Mouse (Mus musculus) midbrain, embryonic 10.5 days (tissue): ENCODE data around the gene Dnmt3a. TPM values are rescaled to one million over a fixed set of nuclear protein-coding genes. Genes with fewer than 3 reads are reported as not detected.
"Not testable (repeated sequence)": the region's sequence is repeated elsewhere in the genome, so short reads cannot be mapped to it uniquely, and the experiment has no call there.

ENCODE experiments used
- DNase-seq: peaks from one replicate; pipeline ENCODE4 v3.0.0-alpha.2; 2017; ENCODE audit warnings: low spot score
- H3K27ac ChIP-seq: fragments of 300-500 bp; sonication (generic); replicated peaks from 2 replicates; pipeline ENCODE4 v1.5.1; 2016; ENCODE audit warnings: mild to moderate bottlenecking
- H3K27me3 ChIP-seq: fragments of 300-500 bp; sonication (generic); 2 replicates; pipeline ENCODE4 v1.6.1; 2016; ENCODE audit warnings: low read depth, mild to moderate bottlenecking; ENCODE audit not compliant: poor library complexity, severe bottlenecking
- H3K36me3 ChIP-seq: fragments of 300-500 bp; sonication (generic); 2 replicates; pipeline ENCODE4 v1.6.1; 2016; ENCODE audit warnings: mild to moderate bottlenecking, moderate library complexity
- H3K4me1 ChIP-seq: fragments of 300-500 bp; sonication (generic); 2 replicates; pipeline ENCODE4 v1.6.1; 2016
- H3K4me3 ChIP-seq: fragments of 300-500 bp; sonication (generic); 2 replicates; pipeline ENCODE4 v1.5.1; 2016; ENCODE audit warnings: mild to moderate bottlenecking, moderate library complexity
- H3K9me3 ChIP-seq: fragments of 300-500 bp; sonication (generic); replicated peaks from 2 replicates; pipeline ENCODE4 v1.6.1; 2016; ENCODE audit warnings: mild to moderate bottlenecking
- WGBS: fragments of 180-500 bp; shearing (Covaris S2); methylation state at CpG from one replicate; pipeline ENCODE4 v1.1.7; 2016; 5-methylcytosine and 5-hydroxymethylcytosine counted together
- polyA plus RNA-seq: library from polyadenylated mRNA; unstranded; fragments of >200 nt; fragmentation: Nextera tagmentation; extraction: Ambion mirVana; gene quantifications from 2 replicates; pipeline ENCODE4 v1.2.1, GENCODE M21; 2016

Gene Dnmt3a
- polyA plus RNA-seq, 1 experiment from 2014 or later, result 92.2 TPM

GRCm38 (mm10) chr12:3930090-3930865, 124.5 kb downstream of the Dnmt3a start:
- not testable (repeated sequence) for DNase-seq

GRCm38 (mm10) chr12:3942026-3942425, 136.2 kb downstream of the Dnmt3a start:
- no peaks in the 10 kb centered on the region for H3K36me3 ChIP-seq
- 10% methylated on average over 11 of the region's 11 CpGs for WGBS
- peaks cover 24% of the 10 kb centered on the region for H3K4me1 ChIP-seq
- peak overlapping the region; percentile 71 for H3K27ac ChIP-seq
- H3K27me3 ChIP-seq, result peaks cover 35% of the 10 kb centered on the region
- no peaks in the 10 kb centered on the region for H3K9me3 ChIP-seq
- no peak overlapping the region for H3K4me3 ChIP-seq
- peak; percentile 41 for DNase-seq

More at GRCm38 (mm10) chr12:3930090-3930865, 124.5 kb downstream of the Dnmt3a start:
- H3K4me3 ChIP-seq, H3K9me3 ChIP-seq, H3K27me3 ChIP-seq, H3K4me1 ChIP-seq, H3K36me3 ChIP-seq, H3K27ac ChIP-seq: not testable (repeated sequence)
- 93% methylated on average over 38 of the region's 47 CpGs for WGBS

GRCm38 (mm10) chr12:3944454-3945073, 138.8 kb downstream of the Dnmt3a start:
- Histone ChIP-seq H3K4me3 (no peak overlapping the region), H3K27me3 (peaks cover 48% of the 10 kb centered on the region), H3K36me3 (no peaks in the 10 kb centered on the region), H3K9me3 (no peaks in the 10 kb centered on the region), H3K4me1 (peaks cover 25% of the 10 kb centered on the region), H3K27ac (no peak overlapping the region)
- WGBS, result 59% methylated on average over 4 of the region's 4 CpGs
- no peak for DNase-seq

GRCm38 (mm10) chr12:3947503-3947902, 141.7 kb downstream of the Dnmt3a start:
- Histone ChIP-seq H3K27me3 (peaks cover 36% of the 10 kb centered on the region), H3K4me1 (peaks cover 14% of the 10 kb centered on the region), H3K9me3 (no peaks in the 10 kb centered on the region), H3K4me3 (no peak overlapping the region), H3K36me3 (no peaks in the 10 kb centered on the region), H3K27ac (no peak overlapping the region)
- WGBS, result 83% methylated on average over 6 of the region's 6 CpGs
- no peak for DNase-seq

GRCm38 (mm10) chr12:3954651-3955050, 148.8 kb downstream of the Dnmt3a start, which contains the start of gene Pomc:
Gene Pomc (plus strand): TSS chr12:3954951.
- H3K27me3 ChIP-seq, result peaks cover 42% of the 10 kb centered on the region
- no peaks in the 10 kb centered on the region for H3K9me3 ChIP-seq
- no peak within 1 kb of the TSS for H3K4me3 ChIP-seq
- peaks cover 10% of the 10 kb centered on the region for H3K4me1 ChIP-seq
- no peak within 1 kb of the TSS for H3K27ac ChIP-seq
- 22% methylated on average over 22 of the region's 22 CpGs for WGBS
- H3K36me3 ChIP-seq, result no peaks in the 10 kb centered on the region
- DNase-seq, result no peak

- no peak for DNase-seq
- H3K4me3 ChIP-seq, result no peak overlapping the region
- peaks cover 16% of the 10 kb centered on the region for H3K4me1 ChIP-seq
- peaks cover 42% of the 10 kb centered on the region for H3K27me3 ChIP-seq
- H3K36me3 ChIP-seq, result no peaks in the 10 kb centered on the region
- 31% methylated on average over 10 of the region's 10 CpGs for WGBS
- no peak overlapping the region for H3K27ac ChIP-seq
- H3K9me3 ChIP-seq, result no peaks in the 10 kb centered on the region
Measured at GRCm38 (mm10) chr12:3955371-3955770, 149.6 kb downstream of the Dnmt3a start.

- Histone ChIP-seq H3K36me3 (no peaks in the 10 kb centered on the region), H3K4me1 (peaks cover 20% of the 10 kb centered on the region), H3K27ac (no peak overlapping the region), H3K27me3 (peaks cover 42% of the 10 kb centered on the region), H3K4me3 (no peak overlapping the region), H3K9me3 (no peaks in the 10 kb centered on the region)
- 19% methylated on average over 3 of the region's 3 CpGs for WGBS
- no peak for DNase-seq
Measured at GRCm38 (mm10) chr12:3956351-3956750, 150.5 kb downstream of the Dnmt3a start.

- Histone ChIP-seq H3K36me3 (no peaks in the 10 kb centered on the region), H3K4me3 (peak overlapping the region; percentile 58), H3K9me3 (no peaks in the 10 kb centered on the region), H3K4me1 (peaks cover 18% of the 10 kb centered on the region), H3K27ac (peak overlapping the region; percentile 93), H3K27me3 (peaks cover 22% of the 10 kb centered on the region)
- WGBS, result 4% methylated on average over 53 of the region's 53 CpGs
- DNase-seq, result peak; percentile 97
Measured at GRCm38 (mm10) chr12:3959791-3960543, 154.2 kb downstream of the Dnmt3a start.

- no peak for DNase-seq
- H3K4me3 ChIP-seq, result peak overlapping the region; percentile 58
- peaks cover 18% of the 10 kb centered on the region for H3K4me1 ChIP-seq
- H3K27me3 ChIP-seq, result peaks cover 16% of the 10 kb centered on the region
- peak overlapping the region; percentile 93 for H3K27ac ChIP-seq
- 55% methylated on average over 4 of the region's 4 CpGs for WGBS
- H3K9me3 ChIP-seq, result no peaks in the 10 kb centered on the region
- peaks cover 3% of the 10 kb centered on the region for H3K36me3 ChIP-seq
Measured at GRCm38 (mm10) chr12:3960553-3960952, 154.7 kb downstream of the Dnmt3a start.

Other genes starting within 250 kb of the Dnmt3a start
- gene Dtnb, start 233.6 kb upstream of the Dnmt3a start, polyA plus RNA-seq, result 26.3 and 30.6 TPM in 2 replicates
- gene Pomc, start 148.9 kb downstream of the Dnmt3a start, polyA plus RNA-seq, result 7.8 and 8.2 TPM in 2 replicates
- gene Efr3b, start 232.9 kb downstream of the Dnmt3a start, polyA plus RNA-seq, result 8.4 and 13.4 TPM in 2 replicates